Mouse (Mus musculus) ES-E14 (cell line): ENCODE measurements around the gene Sh3pxd2b. TPM values are rescaled to one million over a fixed set of nuclear protein-coding genes. Genes with fewer than 3 reads are reported as not detected.

ENCODE experiments used
- DNase-seq: peaks from one replicate; pipeline ENCODE4 v3.0.0-alpha.2; 2013; ENCODE audit warnings: low read depth, low spot score
- H3K27ac ChIP-seq: 2 replicates; pipeline ENCODE4 v1.5.1; 2012; ENCODE audit warnings: low read depth, mild to moderate bottlenecking, low read length, moderate library complexity, mixed read lengths; ENCODE audit not compliant: poor library complexity, insufficient read depth, severe bottlenecking
- H3K36me3 ChIP-seq: 2 replicates; pipeline ENCODE4 v1.6.1; 2012; ENCODE audit warnings: mild to moderate bottlenecking, low read length, moderate library complexity, mixed read lengths; ENCODE audit not compliant: control insufficient read depth, poor library complexity, insufficient read depth, severe bottlenecking
- H3K4me1 ChIP-seq, 2 experiments: fragments of 150-350 bp in 1 of 2; sonication (generic) in 1 of 2; 2 replicates each; pipeline ENCODE4 v1.6.1; 2012; ENCODE audit warnings: low read length in 2 of 2, mild to moderate bottlenecking in 1 of 2, mixed read lengths in 1 of 2; ENCODE audit not compliant: control insufficient read depth in 2 of 2, insufficient read depth in 2 of 2, poor library complexity in 1 of 2
- H3K4me3 ChIP-seq, 2 experiments: fragments of 150-350 bp in 1 of 2; sonication (generic) in 1 of 2; 2 replicates each; pipeline ENCODE4 v1.5.1; 2012; ENCODE audit warnings: low read length in 2 of 2, low read depth in 1 of 2, mild to moderate bottlenecking in 1 of 2, mixed read lengths in 1 of 2; ENCODE audit not compliant: insufficient read depth in 1 of 2, poor library complexity in 1 of 2, severe bottlenecking in 1 of 2
- H3K9ac ChIP-seq: 2 replicates; pipeline ENCODE4 v1.6.1; 2012; ENCODE audit warnings: low read depth, mild to moderate bottlenecking, low read length, mixed read lengths; ENCODE audit not compliant: poor library complexity, insufficient read depth, severe bottlenecking
- H3K9me3 ChIP-seq: fragments of 150-350 bp; sonication (generic); 2 replicates; pipeline ENCODE4 v1.6.1; 2012; ENCODE audit warnings: low read depth, mild to moderate bottlenecking, low read length; ENCODE audit not compliant: control insufficient read depth, insufficient read depth
- CHD2 ChIP-seq: IDR thresholded peaks from 2 replicates; pipeline ENCODE4 v1.6.1; 2014; ENCODE audit warnings: mild to moderate bottlenecking, low read depth, low read length, inconsistent platforms
- HCFC1 ChIP-seq: IDR thresholded peaks from 2 replicates; pipeline ENCODE4 v1.6.1; 2012; ENCODE audit warnings: low read length, inconsistent platforms, borderline replicate concordance; ENCODE audit not compliant: insufficient read depth
- MAFK ChIP-seq: IDR thresholded peaks from 2 replicates; pipeline ENCODE4 v1.6.1; 2014; ENCODE audit warnings: mild to moderate bottlenecking, low read depth, low read length, inconsistent platforms; ENCODE audit not compliant: insufficient read depth
- ZC3H11A ChIP-seq: IDR thresholded peaks from 2 replicates; pipeline ENCODE4 v1.6.1; 2012; ENCODE audit warnings: low read depth, mild to moderate bottlenecking, inconsistent platforms, low read length, borderline replicate concordance
- ZNF384 ChIP-seq: IDR thresholded peaks from 2 replicates; pipeline ENCODE4 v1.6.1; 2012; ENCODE audit warnings: low read depth, low read length, inconsistent platforms
- in situ Hi-C, 2 experiments: fragments of 600-800 bp; cut with MboI; formaldehyde crosslinking; loops; one replicate each; pipeline ENCODE4 v1.15.1; 2025; ENCODE audit warnings: low sequenced_read_pairs in 2 of 2, inconsistent platforms in 1 of 2; ENCODE audit not compliant: unreplicated experiment in 2 of 2
- total RNA-seq: library from RNA; depleted of rRNA; stranded (reverse); fragments of 300-350 nt; gene quantifications from 2 replicates; pipeline ENCODE4 v1.2.3, GENCODE M21; 2012

Sh3pxd2b gene
- total RNA-seq, 1 experiment, result 6.8 TPM

DNA sequence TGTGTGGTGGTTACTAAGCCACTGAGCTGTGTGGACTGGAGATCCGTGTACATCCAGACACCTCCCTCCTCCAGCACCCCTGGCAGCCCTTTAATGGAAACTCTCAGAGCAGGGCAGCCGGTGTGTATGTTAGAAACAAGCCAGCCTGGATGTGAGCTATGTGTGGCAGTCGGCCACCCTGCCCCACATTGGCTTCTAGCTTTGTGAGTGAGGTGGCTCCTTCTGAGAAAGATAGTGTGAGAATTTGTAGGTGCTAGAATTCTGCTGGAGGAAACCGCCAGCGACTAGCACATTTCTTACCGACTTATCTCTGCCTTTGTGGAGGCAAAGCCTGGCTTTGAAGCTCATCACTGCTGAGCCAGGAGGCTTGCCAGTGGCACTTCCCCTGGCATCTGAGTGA, 5.3 kb downstream of the Sh3pxd2b start:
- DNase-seq, result no peak
- Histone ChIP-seq H3K27ac (no peak overlapping the region), H3K9ac (no peak overlapping the region), H3K9me3 (no peaks in the 10 kb centered on the region), H3K4me3 (no peak overlapping the region), H3K36me3 (no peaks in the 10 kb centered on the region), H3K4me1 (peaks cover 0 to 10% of the 10 kb centered on the region in 2 experiments; a peak in 2 of 4 replicates)
- in situ Hi-C loops, result no loop called here
- TF ChIP-seq HCFC1, result no peak
- TF ChIP-seq ZC3H11A, result no peak
- TF ChIP-seq MAFK, result no peak
- no peak for TF ChIP-seq CHD2
- no peak for TF ChIP-seq ZNF384

- in situ Hi-C loops, result no loop called here
- H3K36me3 ChIP-seq, result no peaks in the 10 kb centered on the region
- H3K9me3 ChIP-seq, result no peaks in the 10 kb centered on the region
- no peak overlapping the region for H3K9ac ChIP-seq
- no peak overlapping the region for H3K27ac ChIP-seq
- no peak overlapping the region for H3K4me3 ChIP-seq
- H3K4me1 ChIP-seq, result no peaks in the 10 kb centered on the region
- TF ChIP-seq ZC3H11A (no peak), MAFK (no peak), ZNF384 (no peak), HCFC1 (no peak), CHD2 (no peak)
- no peak for DNase-seq
Measured at GRCm38 (mm10) chr11:32355377-32355776, 7.8 kb downstream of the Sh3pxd2b start.

DNA sequence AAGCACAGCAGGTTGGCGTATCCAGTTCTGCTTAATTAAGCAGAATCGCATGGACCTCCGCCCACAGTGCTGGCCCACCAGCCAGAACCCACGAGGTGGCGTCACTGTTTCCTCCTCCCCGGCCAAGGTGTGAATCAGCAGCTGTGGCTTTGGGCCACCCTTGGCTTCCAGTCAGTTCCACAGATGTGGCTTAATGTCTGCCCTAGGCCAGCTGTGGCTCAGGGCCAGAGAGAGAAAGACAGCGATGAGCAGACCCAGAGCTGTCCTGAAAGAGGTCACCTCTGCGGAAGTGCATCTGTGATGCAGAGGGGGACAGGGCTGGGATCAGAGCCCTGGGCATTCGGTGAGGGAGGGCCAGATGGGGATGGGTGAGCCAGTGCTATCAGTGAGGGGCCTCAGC, 10.1 kb downstream of the Sh3pxd2b start:
- H3K4me3 ChIP-seq, result no peak overlapping the region
- H3K36me3 ChIP-seq, result no peaks in the 10 kb centered on the region
- H3K27ac ChIP-seq, result no peak overlapping the region
- in situ Hi-C loops, result no loop called here
- no peaks in the 10 kb centered on the region for H3K4me1 ChIP-seq
- H3K9ac ChIP-seq, result no peak overlapping the region
- no peak for DNase-seq
- H3K9me3 ChIP-seq, result no peaks in the 10 kb centered on the region
- no peak for TF ChIP-seq MAFK
- no peak for TF ChIP-seq CHD2
- TF ChIP-seq HCFC1, result no peak
- no peak for TF ChIP-seq ZNF384
- TF ChIP-seq ZC3H11A, result no peak

DNA sequence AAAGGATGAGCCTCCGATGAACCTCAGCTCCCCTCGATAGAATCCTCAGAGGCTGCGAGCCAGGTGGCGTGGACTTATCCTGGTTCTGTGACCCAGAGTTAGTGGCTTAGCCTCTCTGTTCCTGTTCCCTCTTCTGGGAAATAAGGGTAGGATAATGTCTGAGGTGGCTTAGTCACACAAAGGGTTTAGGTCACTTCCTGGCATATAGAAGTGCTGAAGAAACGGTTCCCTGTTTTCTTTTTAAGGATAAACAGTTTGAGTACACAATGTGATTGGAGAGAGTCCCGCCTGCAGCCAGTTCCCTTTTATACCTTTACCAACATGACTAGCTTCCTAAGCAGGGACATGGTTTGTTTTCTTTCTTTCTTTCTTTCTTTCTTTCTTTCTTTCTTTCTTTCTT, 10.8 kb downstream of the Sh3pxd2b start:
- Histone ChIP-seq H3K9me3 (no peaks in the 10 kb centered on the region), H3K27ac (no peak overlapping the region), H3K9ac (no peak overlapping the region), H3K36me3 (no peaks in the 10 kb centered on the region), H3K4me3 (no peak overlapping the region), H3K4me1 (no peaks in the 10 kb centered on the region)
- DNase-seq, result no peak
- in situ Hi-C loops, result no loop called here
- TF ChIP-seq MAFK, result no peak
- no peak for TF ChIP-seq HCFC1
- TF ChIP-seq CHD2, result no peak
- no peak for TF ChIP-seq ZC3H11A
- TF ChIP-seq ZNF384, result no peak

GRCm38 (mm10) chr11:32359566-32359965, 11.9 kb downstream of the Sh3pxd2b start:
- no peak overlapping the region for H3K27ac ChIP-seq
- in situ Hi-C loops, result no loop called here
- H3K4me3 ChIP-seq, result no peak overlapping the region
- no peaks in the 10 kb centered on the region for H3K9me3 ChIP-seq
- no peak overlapping the region for H3K9ac ChIP-seq
- H3K36me3 ChIP-seq, result no peaks in the 10 kb centered on the region
- H3K4me1 ChIP-seq, result no peaks in the 10 kb centered on the region
- TF ChIP-seq HCFC1 (no peak), CHD2 (no peak), MAFK (no peak), ZNF384 (no peak), ZC3H11A (no peak)
- no peak for DNase-seq
